Mouse (Mus musculus) left cerebral cortex, adult 11 months (tissue): ENCODE measurements around the gene Mink1.

ENCODE experiments used
- DNase-seq: peaks from one replicate; pipeline ENCODE4 v3.0.0; 2022; ENCODE audit warnings: low spot score

Gene Mink1

GRCm38 (mm10) chr11:70653345-70654197, 90.9 kb downstream of the Mink1 start:
- DNase-seq: no peak

- peak; percentile 54 for DNase-seq
Observed at GRCm38 (mm10) chr11:70654198-70654922, 91.7 kb downstream of the Mink1 start, which contains the start of gene Pfn1. TSS of gene Pfn1 (minus strand) at chr11:70654644.

- DNase-seq: no peak
Observed at GRCm38 (mm10) chr11:70654923-70655570, 92.4 kb downstream of the Mink1 start.

DNA sequence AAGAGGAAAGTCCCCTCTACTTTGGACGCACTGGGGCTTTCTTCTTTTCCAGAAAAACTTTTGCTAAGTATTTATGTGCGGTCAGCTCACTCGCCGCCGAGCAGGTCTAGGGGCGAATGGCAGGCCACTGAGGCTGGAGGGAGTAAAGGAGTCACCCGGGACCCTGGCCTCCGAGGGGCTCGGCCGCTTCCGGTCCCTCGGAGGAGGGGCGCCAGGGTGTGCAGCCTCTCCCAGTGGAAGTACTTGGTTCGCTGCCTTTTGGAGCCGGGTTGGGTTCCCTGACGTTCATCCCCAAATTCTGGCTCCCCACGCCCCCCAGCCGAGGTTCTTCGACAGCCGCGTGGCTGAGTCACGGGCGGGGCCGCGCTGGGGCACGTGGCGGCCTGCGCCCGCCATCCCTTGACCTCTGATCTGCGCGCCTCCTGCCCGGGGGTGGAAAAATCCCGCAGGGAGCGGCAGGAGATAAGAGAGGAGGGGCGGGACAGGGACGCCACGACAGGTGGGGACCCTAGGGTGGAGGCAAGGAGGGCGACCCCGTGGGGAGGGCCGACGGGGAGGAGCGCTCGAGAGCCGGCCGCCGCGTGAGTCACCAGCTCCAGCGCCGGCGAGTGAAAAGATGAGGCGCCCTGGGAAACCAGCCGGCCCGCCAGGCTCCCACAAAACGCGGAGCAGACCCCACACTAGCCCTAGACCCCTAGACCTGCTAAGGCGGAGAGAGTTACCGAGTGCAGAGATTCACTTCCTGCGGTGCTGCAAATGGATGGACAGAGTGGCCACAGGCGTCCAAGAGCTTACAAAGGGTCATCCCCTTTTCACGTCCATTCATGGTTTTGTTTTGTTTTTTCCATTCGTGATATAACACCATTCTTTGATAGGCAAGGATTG, 93.1 kb downstream of the Mink1 start:
- DNase-seq: no peak

DNA sequence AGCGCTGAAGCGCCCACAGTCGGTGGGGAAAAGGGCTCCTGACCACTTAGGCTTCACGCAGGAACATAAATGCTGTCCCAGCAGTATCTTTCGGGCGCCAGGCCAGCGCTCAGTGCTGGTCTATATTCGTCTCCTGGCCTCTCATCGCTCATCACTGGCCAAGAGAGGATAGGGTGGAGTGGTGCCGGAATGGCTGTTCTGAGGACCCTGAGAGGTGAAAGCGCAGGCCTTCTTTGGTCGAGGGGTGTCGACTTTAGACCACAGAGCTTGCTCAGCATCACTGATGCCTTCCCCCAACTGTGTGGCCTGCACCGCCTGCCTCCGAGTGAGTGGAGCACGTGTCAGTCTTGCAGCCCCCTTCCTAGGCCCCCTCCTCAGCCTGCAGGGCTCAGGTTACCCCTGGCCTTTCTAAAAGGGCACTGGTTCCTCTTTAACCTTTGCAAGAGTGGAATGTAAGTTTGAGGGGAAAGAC, 93.8 kb downstream of the Mink1 start:
- DNase-seq: no peak

GRCm38 (mm10) chr11:70656964-70657363, 94.3 kb downstream of the Mink1 start, which contains the start of gene Eno3:
TSS of gene Eno3 (plus strand) at chr11:70657202.
- no peak for DNase-seq

DNA sequence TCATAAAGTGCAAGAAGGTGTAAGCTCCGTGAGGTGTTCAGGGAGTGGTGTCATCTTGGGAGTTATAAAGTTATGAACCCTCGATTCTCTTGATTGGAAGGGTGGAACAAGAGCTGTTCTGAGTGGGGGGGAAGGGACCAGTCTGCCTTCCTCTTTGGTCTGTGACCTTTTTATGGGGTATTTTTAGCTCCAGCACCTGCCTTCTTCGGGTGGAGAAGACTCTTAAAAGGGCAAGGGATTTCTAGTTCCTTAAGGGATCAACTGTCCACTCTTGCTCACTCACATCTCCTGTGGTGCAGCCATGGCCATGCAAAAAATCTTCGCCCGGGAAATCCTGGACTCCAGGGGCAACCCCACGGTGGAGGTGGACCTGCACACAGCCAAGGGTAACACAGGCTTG, 94.9 kb downstream of the Mink1 start:
- DNase-seq: no peak

DNA sequence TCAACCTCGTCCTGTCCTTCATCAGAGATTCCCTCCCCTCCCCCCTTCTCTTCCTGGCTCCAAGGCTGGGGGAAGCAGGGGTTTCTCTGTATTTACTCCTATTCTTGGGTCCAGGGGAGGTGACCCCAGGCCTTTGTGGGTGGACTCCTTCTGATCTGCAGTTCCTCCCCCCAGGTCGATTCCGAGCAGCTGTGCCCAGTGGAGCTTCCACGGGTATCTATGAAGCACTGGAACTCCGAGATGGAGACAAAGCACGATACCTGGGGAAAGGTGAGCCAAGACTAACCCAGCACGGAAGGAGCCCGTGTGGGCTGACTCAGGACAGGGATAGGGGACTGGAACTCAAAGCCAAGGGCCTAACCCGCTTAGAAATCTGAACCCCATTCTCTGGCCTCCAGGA, 95.3 kb downstream of the Mink1 start:
- no peak for DNase-seq

- no peak for DNase-seq
Observed at GRCm38 (mm10) chr11:70658521-70658920, 95.8 kb downstream of the Mink1 start.

DNA sequence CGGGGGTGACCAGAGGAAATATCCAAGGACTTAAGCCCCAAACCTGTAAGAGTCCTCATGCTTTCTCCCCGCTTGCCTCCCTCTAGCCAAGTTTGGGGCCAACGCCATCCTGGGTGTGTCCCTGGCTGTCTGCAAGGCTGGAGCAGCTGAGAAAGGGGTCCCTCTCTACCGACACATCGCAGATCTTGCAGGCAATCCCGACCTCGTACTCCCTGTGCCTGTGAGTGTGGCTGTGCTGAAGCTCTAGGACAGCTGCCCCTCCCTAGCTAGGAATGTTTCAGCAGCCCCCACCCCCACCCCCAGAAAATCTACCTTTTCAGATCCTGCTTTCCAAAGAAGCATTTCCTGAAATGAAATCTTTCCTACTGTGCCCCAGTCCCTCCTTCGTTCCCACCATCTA, 96.3 kb downstream of the Mink1 start:
- no peak for DNase-seq

DNA sequence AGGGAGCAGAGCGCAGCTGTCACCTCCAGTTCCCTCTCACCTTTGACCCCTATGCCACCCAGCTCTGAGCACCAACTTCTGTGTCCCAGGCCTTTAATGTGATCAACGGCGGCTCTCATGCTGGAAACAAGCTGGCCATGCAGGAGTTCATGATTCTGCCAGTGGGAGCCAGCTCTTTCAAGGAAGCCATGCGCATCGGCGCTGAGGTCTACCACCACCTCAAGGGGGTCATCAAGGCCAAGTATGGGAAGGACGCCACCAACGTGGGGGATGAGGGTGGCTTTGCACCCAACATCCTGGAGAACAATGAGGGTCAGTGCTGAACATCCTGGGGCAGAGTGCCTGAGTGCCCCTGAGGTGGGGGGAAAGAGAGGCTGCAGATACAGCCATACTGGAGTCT, 97.9 kb downstream of the Mink1 start:
- no peak for DNase-seq

DNA sequence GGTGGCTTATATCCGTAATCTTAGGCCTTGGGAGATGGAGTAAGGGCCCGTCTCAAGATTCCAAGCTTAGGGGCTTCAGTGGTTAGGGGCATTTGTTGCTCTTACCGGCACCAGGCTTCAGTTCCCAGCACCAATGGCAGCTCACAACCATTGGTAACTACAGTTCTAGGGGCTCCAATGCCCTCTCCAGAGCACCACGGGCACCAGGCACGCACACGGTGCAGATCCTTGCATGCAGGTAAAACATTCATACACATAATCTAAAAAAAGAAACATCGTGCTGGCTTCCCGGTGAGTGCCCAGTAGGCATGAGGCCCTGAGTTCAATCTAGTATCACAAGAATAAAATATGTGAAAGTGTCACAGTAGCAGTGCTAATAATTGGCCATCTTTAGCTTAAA, 100.4 kb downstream of the Mink1 start:
- DNase-seq: no peak

DNA sequence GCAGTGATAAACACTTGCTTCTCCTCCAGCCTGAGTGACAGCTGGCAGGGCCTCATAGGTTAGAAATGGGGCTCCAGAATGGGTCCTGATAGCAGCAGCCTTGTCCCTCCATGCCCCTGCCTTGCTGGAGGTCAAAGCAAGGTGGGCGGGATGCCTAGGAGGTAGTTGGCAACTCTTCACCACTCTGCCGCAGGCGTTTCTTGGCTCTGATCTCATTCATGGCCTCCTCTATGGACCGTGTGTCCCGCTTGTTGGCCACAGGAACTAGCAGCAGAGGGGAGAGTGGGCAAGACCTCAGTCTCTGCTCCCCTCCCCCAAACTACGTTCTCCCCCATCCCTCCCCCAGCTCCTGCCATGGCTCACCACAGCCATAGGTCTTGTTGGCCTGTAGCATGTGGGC, 101.3 kb downstream of the Mink1 start:
- no peak for DNase-seq
